Mouse (Mus musculus) embryo, embryonic 11 days (tissue): ENCODE measurements around the gene Hist1h2af.

ENCODE experiments used
- DNase-seq: peaks from one replicate; pipeline ENCODE4 v3.0.0-alpha.2; 2015

The Hist1h2af gene

DNA sequence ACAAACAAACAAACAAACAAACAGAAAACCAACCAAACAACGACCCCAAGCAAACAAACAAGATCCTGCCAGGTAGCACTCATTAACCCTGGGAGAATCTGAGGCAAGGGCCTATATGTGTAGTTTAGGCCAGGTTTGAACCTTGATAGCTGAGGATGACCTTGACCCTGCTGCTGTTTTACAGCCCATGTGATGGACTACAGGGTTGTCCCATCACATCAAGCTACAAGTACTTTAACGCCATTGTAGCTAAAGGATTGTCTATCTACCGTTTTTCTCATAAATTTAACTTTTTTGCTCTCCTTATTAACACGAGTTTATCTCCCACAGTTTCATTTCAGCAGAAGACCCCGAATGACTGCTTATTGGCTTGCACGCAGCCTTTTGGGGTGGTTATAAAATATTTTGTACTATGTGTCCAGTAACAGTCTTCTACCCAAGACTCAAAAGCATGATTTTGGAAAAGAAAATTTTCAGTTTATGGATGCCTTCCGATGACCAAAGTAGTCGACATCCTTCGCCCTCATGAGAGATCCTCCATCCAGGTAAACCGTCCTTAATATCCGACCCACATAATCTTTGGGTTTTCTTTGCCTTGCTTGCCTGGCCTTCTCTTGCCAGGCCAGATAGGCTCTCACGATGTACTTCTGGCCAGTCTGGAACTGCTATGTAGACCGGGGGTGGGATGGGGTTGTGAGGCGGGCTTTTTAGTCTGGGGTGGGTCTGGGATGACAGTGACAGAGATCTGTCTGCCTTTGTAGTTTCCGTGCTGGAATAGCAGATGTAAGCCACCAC is 17.7 kb upstream of the Hist1h2af start:
- DNase-seq, result no peak

- DNase-seq, result peak; percentile 78
These were observed 16.7 kb upstream of the Hist1h2af start for GRCm38 (mm10) chr13:23516822-23517602.

DNA sequence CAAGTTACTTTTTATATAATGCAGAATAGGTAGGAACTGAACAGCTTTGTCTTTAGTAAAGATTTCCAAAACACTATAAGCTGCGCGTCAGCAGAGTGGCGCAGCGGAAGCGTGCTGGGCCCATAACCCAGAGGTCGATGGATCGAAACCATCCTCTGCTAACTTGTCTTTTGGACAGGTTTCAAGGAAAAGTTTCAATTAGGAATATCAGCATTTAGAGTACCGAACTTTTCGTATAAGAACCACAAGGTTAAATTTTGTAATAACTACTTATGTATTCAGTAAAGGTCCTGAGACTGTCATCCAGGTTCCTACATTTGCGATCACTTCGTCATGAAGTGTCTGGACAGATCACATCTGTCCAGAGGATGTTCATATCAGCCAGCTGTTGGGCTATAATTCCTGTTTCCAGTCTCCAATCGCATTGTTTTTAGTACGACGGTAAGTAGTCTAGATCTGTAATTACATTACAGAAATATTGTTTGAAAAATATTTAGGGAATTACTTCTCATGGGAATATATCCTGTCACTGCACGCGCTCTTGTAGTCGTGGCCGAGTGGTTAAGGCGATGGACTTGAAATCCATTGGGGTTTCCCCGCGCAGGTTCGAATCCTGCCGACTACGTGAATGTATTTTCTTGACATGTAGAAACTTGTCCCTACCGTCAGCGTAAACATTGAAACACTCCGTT is 16.0 kb upstream of the Hist1h2af start:
- DNase-seq, result peak; percentile 85

GRCm38 (mm10) chr13:23518295-23518603 is 15.5 kb upstream of the Hist1h2af start:
- no peak for DNase-seq

- peak; percentile 88 for DNase-seq
These were observed 14.8 kb upstream of the Hist1h2af start for GRCm38 (mm10) chr13:23518885-23519284.

- DNase-seq, result peak; percentile 83
These were observed 14.3 kb upstream of the Hist1h2af start for GRCm38 (mm10) chr13:23519416-23519815.

GRCm38 (mm10) chr13:23521703-23522102 is 12.0 kb upstream of the Hist1h2af start:
- DNase-seq, result peak; percentile 84

GRCm38 (mm10) chr13:23523976-23524375 is 9.7 kb upstream of the Hist1h2af start:
- DNase-seq, result no peak

- DNase-seq, result peak; percentile 85
These were observed 9.1 kb upstream of the Hist1h2af start for GRCm38 (mm10) chr13:23524654-23525053.

DNA sequence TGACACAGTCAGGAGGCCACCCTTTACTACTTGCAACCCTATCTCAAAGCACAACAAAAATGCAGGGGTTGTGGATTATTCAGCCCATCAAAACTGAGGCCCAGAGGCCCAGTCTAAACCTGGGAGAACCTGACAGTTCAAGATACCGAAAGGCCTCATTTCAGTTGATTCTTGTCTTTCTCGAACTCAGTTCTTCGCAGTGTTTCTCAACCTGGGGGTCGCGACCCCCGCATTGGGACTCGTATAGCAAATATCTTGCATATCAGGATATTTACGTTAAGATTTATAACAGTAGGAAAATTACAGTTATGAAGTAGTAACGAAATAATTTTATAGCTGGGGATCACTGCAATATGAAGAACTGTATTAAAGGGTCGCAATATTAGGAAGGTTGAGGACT is 7.8 kb upstream of the Hist1h2af start:
- peak; percentile 70 for DNase-seq

GRCm38 (mm10) chr13:23526312-23526711 is 7.4 kb upstream of the Hist1h2af start:
- DNase-seq, result peak; percentile 93

DNA sequence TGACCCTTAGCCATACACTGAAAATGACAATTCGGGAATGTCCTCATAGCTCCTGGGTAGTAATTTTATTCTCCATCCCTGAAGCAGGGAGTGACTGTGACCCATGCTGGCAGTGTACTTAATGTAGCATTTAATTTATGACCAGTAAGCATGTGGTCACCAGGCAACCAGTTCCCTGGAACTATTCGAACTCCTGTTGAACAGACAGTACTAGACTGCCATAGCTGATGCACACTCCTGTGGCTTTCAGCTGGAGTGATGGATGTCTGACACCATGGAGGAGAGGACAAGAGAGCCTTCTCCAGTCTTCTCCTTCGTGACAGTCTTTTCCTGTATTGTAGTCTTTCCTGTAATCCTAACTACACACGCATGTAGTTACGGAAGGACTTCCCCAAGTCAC is 4.7 kb upstream of the Hist1h2af start:
- no peak for DNase-seq

GRCm38 (mm10) chr13:23529480-23530165 is 4.1 kb upstream of the Hist1h2af start:
- DNase-seq, result no peak

DNA sequence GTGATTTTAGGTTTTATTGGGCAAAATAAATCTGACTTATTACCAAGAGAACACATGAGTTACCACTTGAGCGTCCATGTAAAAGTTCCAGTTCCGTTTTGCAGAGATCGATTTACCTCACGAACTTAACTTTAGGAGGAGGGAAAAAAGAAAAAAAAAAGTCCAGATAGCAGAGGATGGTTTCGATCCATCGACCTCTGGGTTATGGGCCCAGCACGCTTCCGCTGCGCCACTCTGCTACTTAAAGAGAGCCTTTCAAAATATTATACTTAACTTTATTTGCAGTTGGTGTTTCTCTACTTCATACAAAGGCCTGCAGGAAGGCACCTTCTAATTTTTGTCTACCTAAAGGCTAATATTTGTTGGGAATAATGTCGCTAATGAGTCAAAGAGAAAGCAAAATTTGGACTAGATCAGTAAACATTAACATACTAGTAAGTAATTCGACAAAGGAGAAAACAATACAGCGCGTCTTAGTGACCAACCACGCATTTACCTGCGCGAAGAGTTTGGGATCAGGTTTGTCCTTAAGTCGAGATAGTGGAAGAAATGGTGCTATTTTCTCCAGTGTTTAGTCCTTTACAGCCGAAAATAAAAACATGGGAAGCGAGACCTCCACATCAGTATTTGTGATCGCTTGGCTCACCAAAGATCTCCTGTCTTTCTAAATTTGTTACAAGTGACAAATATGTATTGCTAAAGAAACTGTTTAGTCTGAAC is 3.4 kb upstream of the Hist1h2af start:
- peak; percentile 70 for DNase-seq

GRCm38 (mm10) chr13:23530901-23531875 is 2.5 kb upstream of the Hist1h2af start, which contains the start of gene Hist1h4h:
Hist1h4h (plus strand) TSS chr13:23531050.
- DNase-seq, result peak; percentile 99

DNA sequence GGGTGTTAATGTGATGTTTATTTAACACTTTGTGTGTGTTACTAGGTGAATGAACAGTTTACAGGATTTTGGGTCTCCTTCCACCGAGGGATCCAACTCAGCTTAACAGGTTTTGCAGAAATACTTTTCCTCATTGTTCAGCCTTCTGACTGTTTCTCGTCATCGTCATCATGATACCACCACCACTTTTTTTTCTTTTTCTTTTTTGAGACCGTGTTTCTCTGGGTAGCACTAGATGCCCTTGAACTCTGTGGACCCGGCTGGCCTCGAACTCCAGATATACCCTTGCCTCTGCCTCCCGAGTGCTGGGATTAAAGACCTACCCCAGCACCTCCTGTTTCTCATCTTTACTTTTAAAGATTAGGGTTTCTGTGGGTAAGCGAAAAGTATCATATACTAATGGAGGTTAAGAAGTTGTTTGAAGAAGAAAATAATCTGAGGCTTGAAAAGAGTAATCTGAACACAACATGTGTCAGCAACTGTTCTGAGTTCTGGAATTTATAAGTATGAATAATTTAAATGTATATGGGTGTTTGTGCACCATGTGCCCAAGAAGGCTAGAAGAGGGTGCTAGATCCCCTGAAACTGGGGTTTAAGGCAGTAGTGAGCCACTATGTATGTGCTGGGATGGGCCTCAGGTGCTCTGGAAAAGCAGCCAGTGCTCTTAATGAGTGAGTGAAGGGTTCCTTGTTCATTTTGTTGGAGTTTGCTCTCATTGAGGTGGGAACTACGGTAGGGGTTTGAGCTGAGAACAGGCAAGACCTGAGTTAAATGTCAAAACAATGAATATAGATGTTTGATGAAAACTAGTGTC is 1.2 kb upstream of the Hist1h2af start:
- DNase-seq, result peak; percentile 46

DNA sequence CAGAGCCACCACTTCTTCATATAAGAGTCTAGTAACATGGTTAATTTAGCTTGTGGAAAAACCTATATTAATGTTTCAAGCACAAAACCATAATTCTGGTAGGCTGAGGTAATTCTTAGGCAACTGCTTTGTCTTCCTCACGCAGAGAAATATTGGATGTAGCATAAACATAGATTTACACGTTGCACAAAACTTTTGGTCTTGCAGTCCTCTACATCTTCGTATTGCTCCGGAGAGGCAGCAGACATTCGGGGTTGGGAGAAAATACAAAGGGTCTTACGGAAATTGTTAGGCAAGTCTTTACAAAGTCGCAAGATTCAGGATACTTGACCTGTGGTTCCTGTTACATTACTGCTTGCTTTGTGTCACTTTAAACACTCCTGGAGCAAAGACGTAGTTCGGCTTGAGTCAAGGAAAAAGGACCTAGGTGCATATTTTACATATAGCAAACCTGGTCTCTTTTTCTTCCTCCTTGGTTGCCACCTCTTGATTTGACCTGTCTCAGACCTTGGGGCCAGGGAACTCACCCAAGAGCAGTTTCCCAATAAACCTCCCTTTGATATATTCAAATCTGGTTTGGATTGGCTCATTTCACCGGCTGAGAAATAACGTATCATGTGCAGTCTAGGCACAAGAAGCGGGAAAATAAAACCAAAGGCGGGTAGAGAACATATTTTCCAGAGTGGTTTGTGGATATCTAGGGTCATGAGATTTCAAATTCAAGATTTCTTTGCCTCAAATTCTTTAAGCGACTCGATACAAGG is 844 bp downstream of the Hist1h2af start:
- DNase-seq, result no peak

DNA sequence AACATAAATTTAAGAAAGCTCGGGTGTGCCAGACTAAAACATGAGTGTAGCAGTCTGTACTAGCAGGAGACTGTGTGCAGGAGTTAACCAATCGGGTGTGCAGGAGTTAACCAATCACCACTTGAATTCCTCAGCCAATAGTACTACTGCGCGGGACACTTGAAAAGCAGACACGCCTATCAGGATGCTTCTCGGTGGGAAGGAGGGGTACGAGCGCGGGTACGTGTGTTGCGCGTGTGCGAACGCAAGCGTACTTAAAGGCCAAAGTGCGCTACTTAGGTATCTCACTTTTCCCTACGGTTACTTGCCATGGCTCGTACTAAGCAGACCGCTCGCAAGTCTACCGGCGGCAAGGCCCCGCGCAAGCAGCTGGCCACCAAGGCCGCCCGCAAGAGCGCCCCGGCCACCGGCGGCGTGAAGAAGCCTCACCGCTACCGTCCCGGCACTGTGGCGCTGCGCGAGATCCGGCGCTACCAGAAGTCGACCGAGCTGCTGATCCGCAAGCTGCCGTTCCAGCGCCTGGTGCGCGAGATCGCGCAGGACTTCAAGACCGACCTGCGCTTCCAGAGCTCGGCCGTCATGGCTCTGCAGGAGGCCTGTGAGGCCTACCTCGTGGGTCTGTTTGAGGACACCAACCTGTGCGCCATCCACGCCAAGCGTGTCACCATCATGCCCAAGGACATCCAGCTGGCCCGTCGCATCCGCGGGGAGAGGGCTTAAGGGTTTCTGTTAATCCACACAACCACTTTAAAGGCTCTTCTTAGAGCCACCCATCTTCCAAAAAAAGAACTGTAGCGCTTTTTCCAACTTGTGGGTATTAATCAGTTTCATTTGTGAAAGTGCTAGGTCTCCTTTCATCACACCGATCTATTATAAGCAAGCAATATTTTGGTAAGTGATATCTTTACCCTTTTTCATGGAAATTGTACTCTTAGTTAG is 1.7 kb downstream of the Hist1h2af start, which contains the start of gene Hist1h3g:
Gene Hist1h3g, plus strand, starts transcription at position 286 of the 939 bp plus-strand sequence.
- DNase-seq, result peak; percentile 96
